Comparison of ENCODE assay signal across 8 mouse cellular contexts in genomic region chr4:124708518-124709477, GRCm38 (mm10). TPM values are rescaled to one million over a fixed set of nuclear protein-coding genes. Genes with fewer than 3 reads are reported as not detected.
DNase-seq lines count a peak whose midpoint lies in the region; ATAC-seq lines count a peak whose summit lies in the region.

No protein-coding gene starts in this region.

- H3K4me1 ChIP-seq in intestine, embryonic 14.5 days (replicated peaks; ENCODE audit: control insufficient read depth, insufficient read depth, low read length): peaks cover 36% of the 10 kb centered on the region
- H3K4me1 ChIP-seq in midbrain, embryonic 10.5 days: peaks cover 58% of the 10 kb centered on the region

- no peaks in the 10 kb centered on the region for H3K27me3 ChIP-seq in intestine, embryonic 14.5 days (replicated peaks; ENCODE audit: control insufficient read depth, insufficient read depth, low read length)
- H3K27me3 ChIP-seq in midbrain, embryonic 10.5 days (ENCODE audit: low read depth, poor library complexity, severe bottlenecking): peaks cover 36% of the 10 kb centered on the region

- DNase-seq in NIH3T3 (ENCODE audit: low read depth): peak; percentile 100
- DNase-seq in embryo, embryonic 11.5 days (ENCODE audit: low read depth, low spot score): peak; percentile 87
- DNase-seq in gastrocnemius, postnatal 25 days: peak; percentile 92
- peak; percentile 93 for DNase-seq in intestine, embryonic 14.5 days (ENCODE audit: low spot score)
- DNase-seq in left cerebral cortex, postnatal 4 days: peak; percentile 72
- DNase-seq in midbrain, embryonic 10.5 days (ENCODE audit: low spot score): peak; percentile 85
- peak; percentile 37 to 41 for DNase-seq in right cerebral cortex, postnatal 36 days (ENCODE audit: low spot score in 2 of 2)
- DNase-seq in urinary bladder, postnatal 4 days (ENCODE audit: low spot score in 2 of 2): peak; percentile 93 to 94

- H3K36me3 ChIP-seq in intestine, embryonic 14.5 days (ENCODE audit: control insufficient read depth, insufficient read depth, low read length): peaks cover 20% of the 10 kb centered on the region
- H3K36me3 ChIP-seq in midbrain, embryonic 10.5 days: peaks cover 22% of the 10 kb centered on the region

- H3K4me2 ChIP-seq in intestine, embryonic 14.5 days (ENCODE audit: low read length): peak overlapping the region; percentile 58

- ATAC-seq in intestine, embryonic 14.5 days (replicated peaks; ENCODE audit: low FRiP score, low TSS enrichment, low read depth): peak; percentile 85

- peak overlapping the region; percentile 27 for H3K4me3 ChIP-seq in intestine, embryonic 14.5 days (ENCODE audit: low read depth, low read length)
- peak overlapping the region; percentile 50 for H3K4me3 ChIP-seq in midbrain, embryonic 10.5 days

- peak overlapping the region; percentile 95 for H3K27ac ChIP-seq in intestine, embryonic 14.5 days (ENCODE audit: low read depth)
- peak overlapping the region; percentile 86 for H3K27ac ChIP-seq in midbrain, embryonic 10.5 days (replicated peaks)

- WGBS in intestine, embryonic 14.5 days: under 1% methylated on average over 40 of the region's 41 CpGs
- WGBS in midbrain, embryonic 10.5 days: 1% methylated on average over 41 of the region's 41 CpGs

- H3K9ac ChIP-seq in intestine, embryonic 14.5 days (ENCODE audit: low read length): peak overlapping the region; percentile 27; the same call in 1 of the 2 replicates

- no peaks in the 10 kb centered on the region for H3K9me3 ChIP-seq in intestine, embryonic 14.5 days (ENCODE audit: control insufficient read depth, low read length)
- H3K9me3 ChIP-seq in midbrain, embryonic 10.5 days (replicated peaks): no peaks in the 10 kb centered on the region

- intact Hi-C loops in left cerebral cortex, postnatal 4 days (cut with DNase I): no loop called here

RNA-seq across cellular contexts. Expression of gene Sf3a3, which starts 5.8 kb away (rescaled TPM):
- total RNA-seq in gastrocnemius, postnatal 25 days (2021): 10 to 100 TPM; 10.8 to 11.3 TPM
- polyA plus RNA-seq in intestine, embryonic 14.5 days (2014; fragmentation: Nextera tagmentation; extraction: Ambion mirVana): 142 and 164 TPM in 2 replicates
- 10 to 100 TPM; 45.9 to 47.3 TPM for total RNA-seq in left cerebral cortex, postnatal 4 days (2021)
- polyA plus RNA-seq in midbrain, embryonic 10.5 days (2016; fragmentation: Nextera tagmentation; extraction: Ambion mirVana): 247 and 256 TPM in 2 replicates

RNA-seq across cellular contexts. Expression of gene Fhl3, which starts 8.3 kb away (rescaled TPM):
- 100 to 1,000 TPM; 200 to 220 TPM for total RNA-seq in gastrocnemius, postnatal 25 days (2021)
- 12.9 and 13.6 TPM in 2 replicates for polyA plus RNA-seq in intestine, embryonic 14.5 days (2014; fragmentation: Nextera tagmentation; extraction: Ambion mirVana)
- 1 to 10 TPM; 4.3 to 4.9 TPM for total RNA-seq in left cerebral cortex, postnatal 4 days (2021)
- 4.6 and 5.8 TPM in 2 replicates for polyA plus RNA-seq in midbrain, embryonic 10.5 days (2016; fragmentation: Nextera tagmentation; extraction: Ambion mirVana)

RNA-seq across cellular contexts. Expression of gene Utp11, which starts 15.4 kb away (rescaled TPM):
- total RNA-seq in gastrocnemius, postnatal 25 days (2021): 10 to 100 TPM; 16.1 to 18.3 TPM
- polyA plus RNA-seq in intestine, embryonic 14.5 days (2014; fragmentation: Nextera tagmentation; extraction: Ambion mirVana): 57.6 and 65.6 TPM in 2 replicates
- 10 to 100 TPM; 16.5 to 20.2 TPM for total RNA-seq in left cerebral cortex, postnatal 4 days (2021)
- polyA plus RNA-seq in midbrain, embryonic 10.5 days (2016; fragmentation: Nextera tagmentation; extraction: Ambion mirVana): 63.6 and 68.0 TPM in 2 replicates

RNA-seq across cellular contexts. Expression of gene Inpp5b, which starts 32.9 kb away (rescaled TPM):
- 10 to 100 TPM in 1 of 2 experiments, 1 to 10 TPM in 1; 8.8 to 10.3 TPM for total RNA-seq in gastrocnemius, postnatal 25 days (2021)
- polyA plus RNA-seq in intestine, embryonic 14.5 days (2014; fragmentation: Nextera tagmentation; extraction: Ambion mirVana): 29.4 and 31.2 TPM in 2 replicates
- 10 to 100 TPM; 30.4 to 33.6 TPM for total RNA-seq in left cerebral cortex, postnatal 4 days (2021)
- polyA plus RNA-seq in midbrain, embryonic 10.5 days (2016; fragmentation: Nextera tagmentation; extraction: Ambion mirVana): 25.7 and 26.1 TPM in 2 replicates

RNA-seq across cellular contexts. Expression of gene Pou3f1, which starts 52.2 kb away (rescaled TPM):
- total RNA-seq in gastrocnemius, postnatal 25 days (2021): under 1 TPM; 0.38 to 0.43 TPM
- polyA plus RNA-seq in intestine, embryonic 14.5 days (2014; fragmentation: Nextera tagmentation; extraction: Ambion mirVana): 0.17 and 0.27 TPM in 2 replicates
- total RNA-seq in left cerebral cortex, postnatal 4 days (2021): 10 to 100 TPM; 42.4 to 52.0 TPM
- 13.8 and 18.2 TPM in 2 replicates for polyA plus RNA-seq in midbrain, embryonic 10.5 days (2016; fragmentation: Nextera tagmentation; extraction: Ambion mirVana)

Comparison
In these comparisons a context has a peak if more than half of its experiments do, and no peak if none do; other contexts are left out.
1. Peak in every context shown above with its lines: DNase-seq, ATAC-seq, H3K4me3 ChIP-seq and H3K27ac ChIP-seq.
2. DNase-seq: peak in every context shown above with its lines; median percentile 100 in NIH3T3; 94 in urinary bladder, postnatal 4 days; 93 in intestine, embryonic 14.5 days; 92 in gastrocnemius, postnatal 25 days; 87 in embryo, embryonic 11.5 days; 85 in midbrain, embryonic 10.5 days; 72 in left cerebral cortex, postnatal 4 days; 39 in right cerebral cortex, postnatal 36 days.
3. RNA of gene Fhl3, which starts 8.3 kb away (total RNA-seq): 200 to 220 TPM in gastrocnemius, postnatal 25 days; 4.3 to 4.9 TPM in left cerebral cortex, postnatal 4 days; every median in the first group is over 10 times any median in the second.